Mouse (Mus musculus) c-Kit-negative CD71-positive TER-119-positive erythroid progenitor cells, embryonic 14.5 days (primary cell): ENCODE measurements around the gene Hoxd8.

ENCODE experiments used
- DNase-seq: peaks from one replicate; pipeline ENCODE4 v3.0.0-alpha.2; 2013; ENCODE audit warnings: low read depth, low spot score

The Hoxd8 gene

GRCm38 (mm10) chr2:74704393-74704998 lies at the start of gene Hoxd8:
Gene Hoxd8, plus strand, starts transcription at chr2:74704615.
- no peak for DNase-seq

- no peak for DNase-seq
Observed at GRCm38 (mm10) chr2:74654743-74655419, 49.5 kb upstream of the Hoxd8 start.

- no peak for DNase-seq
Observed at GRCm38 (mm10) chr2:74655420-74655781, 49.0 kb upstream of the Hoxd8 start.

- no peak for DNase-seq
Observed at GRCm38 (mm10) chr2:74655821-74656631, 48.4 kb upstream of the Hoxd8 start.

GRCm38 (mm10) chr2:74656632-74657021 lies 47.8 kb upstream of the Hoxd8 start:
- DNase-seq, result no peak

GRCm38 (mm10) chr2:74657251-74658023 lies 47.0 kb upstream of the Hoxd8 start:
- DNase-seq, result no peak

- DNase-seq, result no peak
Observed at GRCm38 (mm10) chr2:74658024-74658666, 46.3 kb upstream of the Hoxd8 start.

GRCm38 (mm10) chr2:74658667-74659371 lies 45.6 kb upstream of the Hoxd8 start:
- no peak for DNase-seq

GRCm38 (mm10) chr2:74659507-74660005 lies 44.9 kb upstream of the Hoxd8 start, which contains the start of gene Evx2:
Gene Evx2, minus strand, starts transcription at chr2:74659557.
- no peak for DNase-seq

- DNase-seq, result no peak
Observed at GRCm38 (mm10) chr2:74660421-74661375, 43.7 kb upstream of the Hoxd8 start.

GRCm38 (mm10) chr2:74661685-74662084 lies 42.7 kb upstream of the Hoxd8 start:
- DNase-seq, result no peak

GRCm38 (mm10) chr2:74663291-74663925 lies 41.0 kb upstream of the Hoxd8 start:
- DNase-seq, result no peak

GRCm38 (mm10) chr2:74666411-74666810 lies 38.0 kb upstream of the Hoxd8 start:
- DNase-seq, result no peak

GRCm38 (mm10) chr2:74667191-74667841 lies 37.1 kb upstream of the Hoxd8 start:
- no peak for DNase-seq

GRCm38 (mm10) chr2:74667842-74668357 lies 36.5 kb upstream of the Hoxd8 start, which contains the start of gene Hoxd13:
Gene Hoxd13, plus strand, starts transcription at chr2:74668310.
- DNase-seq, result no peak

- no peak for DNase-seq
Observed at GRCm38 (mm10) chr2:74668370-74669229, 35.8 kb upstream of the Hoxd8 start.

- DNase-seq, result no peak
Observed at GRCm38 (mm10) chr2:74669230-74669578, 35.2 kb upstream of the Hoxd8 start.
